Mouse (Mus musculus) hindbrain, postnatal 0 days (tissue): Measurements from ENCODE around the gene Ptprg. TPM values are rescaled to one million over a fixed set of nuclear protein-coding genes. Genes with fewer than 3 reads are reported as not detected.

Experiments
- ATAC-seq: fragments of 200-750 bp; cut with Nextera tagmentation; 2 replicates; pipeline ENCODE4 v1.8.0; 2017; ENCODE audit warnings: mild to moderate bottlenecking, moderate TSS enrichment, moderate library complexity
- DNase-seq: peaks from one replicate; pipeline ENCODE4 v3.0.0-alpha.2; 2015; ENCODE audit warnings: low spot score
- H3K27ac ChIP-seq: fragments of 300-500 bp; sonication (generic); 2 replicates; pipeline ENCODE4 v1.5.1; 2014; ENCODE audit warnings: mild to moderate bottlenecking
- H3K27me3 ChIP-seq: fragments of 300-500 bp; sonication (generic); 2 replicates; pipeline ENCODE4 v1.6.1; 2014; ENCODE audit warnings: low read length, mixed read lengths; ENCODE audit not compliant: insufficient read depth
- H3K36me3 ChIP-seq: fragments of 300-500 bp; sonication (generic); 2 replicates; pipeline ENCODE4 v1.6.1; 2014; ENCODE audit warnings: low read length, mixed read lengths; ENCODE audit not compliant: insufficient read depth
- H3K4me1 ChIP-seq: fragments of 300-500 bp; sonication (generic); 2 replicates; pipeline ENCODE4 v1.6.1; 2014; ENCODE audit warnings: antibody characterized with exemption, low read length, mixed read lengths; ENCODE audit not compliant: insufficient read depth
- H3K4me2 ChIP-seq: fragments of 300-500 bp; sonication (generic); 2 replicates; pipeline ENCODE4 v1.6.1; 2014; ENCODE audit warnings: low read depth, mild to moderate bottlenecking, low read length, moderate library complexity, mixed read lengths
- H3K4me3 ChIP-seq: fragments of 300-500 bp; sonication (generic); 2 replicates; pipeline ENCODE4 v1.5.1; 2014; ENCODE audit warnings: low read length
- H3K9ac ChIP-seq: fragments of 300-500 bp; sonication (generic); replicated peaks from 2 replicates; pipeline ENCODE4 v1.6.1; 2014; ENCODE audit warnings: mild to moderate bottlenecking, low read length, moderate library complexity, mixed read lengths
- H3K9me3 ChIP-seq: fragments of 300-500 bp; sonication (generic); 2 replicates; pipeline ENCODE4 v1.6.1; 2016; ENCODE audit warnings: low read length, mixed read lengths
- CTCF ChIP-seq: IDR thresholded peaks from 2 replicates; pipeline ENCODE4 v1.5.1; 2016; ENCODE audit warnings: antibody characterized with exemption, control low read depth, low read depth
- WGBS: fragments of 180-500 bp; shearing (Covaris S2); extraction: QIAGEN DNeasy Blood & Tissue Kit; methylation state at CpG from one replicate; pipeline ENCODE4 v1.1.7; 2014; 5-methylcytosine and 5-hydroxymethylcytosine counted together
- polyA plus RNA-seq: library from polyadenylated mRNA; unstranded; fragments of >200 nt; fragmentation: Nextera tagmentation; extraction: Ambion mirVana; gene quantifications from 2 replicates; pipeline ENCODE4 v1.2.1, GENCODE M21; 2015
- total RNA-seq: library from RNA; depleted of rRNA; stranded (reverse); fragments of >200 nt; gene quantifications from 2 replicates; pipeline ENCODE4 v1.2.3, GENCODE M21; 2014

Gene Ptprg
- total and polyA plus RNA-seq, 2 experiments from 2014 or later: 33.0 to 101 TPM

DNA sequence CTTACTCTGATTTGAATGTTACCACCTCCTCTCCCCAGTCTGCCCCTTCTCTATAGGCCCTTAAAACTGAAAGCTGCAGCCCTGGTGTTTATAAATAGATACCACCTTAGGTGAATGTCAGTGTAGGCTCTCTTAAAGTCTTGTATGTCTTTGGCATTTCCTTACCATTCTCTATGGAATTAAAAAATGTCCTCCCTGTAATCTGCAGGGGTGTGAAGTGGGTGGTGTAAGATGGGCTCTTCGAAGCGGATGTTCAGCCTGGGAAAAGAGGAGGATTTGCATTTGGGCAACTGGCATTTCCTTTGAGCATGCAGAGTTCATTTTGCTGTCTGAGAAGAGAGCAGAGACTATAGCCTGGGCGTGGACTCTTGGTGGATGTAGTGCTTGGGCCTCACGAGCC is 201.3 kb downstream of the Ptprg start:
- no peak for TF ChIP-seq CTCF
- DNase-seq (no peak), ATAC-seq (no peak)
- Histone ChIP-seq H3K27ac (no peak overlapping the region), H3K4me3 (no peak overlapping the region), H3K9ac (no peak overlapping the region), H3K27me3 (no peaks in the 10 kb centered on the region), H3K4me1 (no peaks in the 10 kb centered on the region; the same call in 1 of the 2 replicates), H3K9me3 (no peaks in the 10 kb centered on the region), H3K36me3 (no peaks in the 10 kb centered on the region), H3K4me2 (no peak overlapping the region)
- 87% methylated on average over 4 of the region's 4 CpGs for WGBS

DNA sequence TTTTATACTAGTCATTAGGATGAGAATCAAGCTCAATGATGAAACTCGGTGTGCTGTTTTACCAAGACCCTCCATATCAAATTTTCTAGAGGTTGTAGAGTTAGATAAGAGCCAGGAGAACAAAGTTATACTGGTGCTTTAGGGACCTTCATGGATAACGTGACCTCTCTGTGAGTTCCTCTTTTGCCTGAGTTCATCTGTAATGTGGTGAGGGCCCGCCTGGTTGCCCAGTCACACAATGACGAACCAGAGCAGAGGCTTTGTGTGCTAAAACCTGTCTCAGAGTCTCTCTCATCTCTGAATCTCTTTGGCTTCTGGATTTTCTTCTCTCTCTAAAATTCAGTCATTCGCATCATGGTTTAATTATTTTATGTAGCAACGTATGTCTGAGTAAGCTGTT is 204.9 kb downstream of the Ptprg start:
- Histone ChIP-seq H3K9me3 (no peaks in the 10 kb centered on the region), H3K4me2 (no peak overlapping the region), H3K36me3 (no peaks in the 10 kb centered on the region), H3K4me3 (no peak overlapping the region), H3K9ac (no peak overlapping the region), H3K27me3 (no peaks in the 10 kb centered on the region), H3K27ac (no peak overlapping the region), H3K4me1 (no peaks in the 10 kb centered on the region; the same call in 1 of the 2 replicates)
- 85% methylated on average over 6 of the region's 6 CpGs for WGBS
- ATAC-seq: no peak
- no peak for TF ChIP-seq CTCF
- no peak for DNase-seq

DNA sequence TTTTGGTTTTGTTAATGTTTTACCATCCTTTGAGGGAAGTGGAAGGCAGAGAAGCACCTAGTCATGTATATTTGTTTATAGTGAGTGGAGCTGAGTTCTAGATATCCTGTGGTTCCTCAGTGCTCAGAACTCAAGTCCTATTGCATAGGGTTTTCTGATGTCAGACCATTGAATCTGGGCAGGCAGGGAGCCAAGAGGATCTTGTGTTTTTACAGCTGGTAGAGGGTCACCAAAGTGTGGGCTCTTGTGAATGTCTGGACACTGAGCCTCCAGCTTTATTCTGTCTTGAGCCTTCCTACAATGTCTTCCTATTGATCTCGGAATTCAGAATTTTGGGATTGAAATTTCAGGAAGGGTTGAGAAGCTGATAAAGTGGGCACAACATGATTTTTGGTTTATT is 206.0 kb downstream of the Ptprg start:
- WGBS: 89% methylated on average over 1 of the region's 1 CpGs
- Histone ChIP-seq H3K4me3 (no peak overlapping the region), H3K4me2 (no peak overlapping the region)

DNA sequence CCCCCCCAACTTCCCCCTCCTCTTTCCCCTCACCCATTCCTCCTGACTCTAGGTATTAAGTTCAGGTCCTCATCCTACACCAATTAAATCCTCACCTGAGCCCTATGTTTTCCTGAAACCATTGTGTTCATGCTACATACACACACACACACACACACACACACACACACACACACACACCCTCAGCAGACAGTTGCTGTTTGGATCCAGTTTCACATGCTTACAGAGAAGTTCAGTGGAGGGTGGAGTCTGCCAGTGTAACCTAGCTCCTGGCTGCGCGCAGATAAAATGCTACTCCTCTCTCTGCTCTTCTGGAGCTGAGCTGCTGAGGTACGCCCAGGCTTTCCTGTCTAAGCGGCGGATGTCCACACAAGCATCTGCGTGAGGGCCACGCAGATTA is 209.7 kb downstream of the Ptprg start:
- Histone ChIP-seq H3K4me1 (peaks cover 13% of the 10 kb centered on the region), H3K4me2 (no peak overlapping the region), H3K9me3 (no peaks in the 10 kb centered on the region), H3K36me3 (no peaks in the 10 kb centered on the region), H3K4me3 (no peak overlapping the region), H3K27ac (no peak overlapping the region), H3K27me3 (no peaks in the 10 kb centered on the region), H3K9ac (no peak overlapping the region)
- DNase-seq: no peak
- WGBS: 73% methylated on average over 7 of the region's 7 CpGs
- no peak for TF ChIP-seq CTCF
- no peak for ATAC-seq

More for the DNA sequence above, 206.0 kb downstream of the Ptprg start:
- no peak for DNase-seq
- no peak for TF ChIP-seq CTCF
- no peaks in the 10 kb centered on the region for H3K36me3 ChIP-seq
- no peaks in the 10 kb centered on the region for H3K9me3 ChIP-seq
- no peak overlapping the region for H3K9ac ChIP-seq
- H3K27ac ChIP-seq: no peak overlapping the region
- no peaks in the 10 kb centered on the region for H3K27me3 ChIP-seq
- ATAC-seq: no peak
- H3K4me1 ChIP-seq: no peaks in the 10 kb centered on the region

DNA sequence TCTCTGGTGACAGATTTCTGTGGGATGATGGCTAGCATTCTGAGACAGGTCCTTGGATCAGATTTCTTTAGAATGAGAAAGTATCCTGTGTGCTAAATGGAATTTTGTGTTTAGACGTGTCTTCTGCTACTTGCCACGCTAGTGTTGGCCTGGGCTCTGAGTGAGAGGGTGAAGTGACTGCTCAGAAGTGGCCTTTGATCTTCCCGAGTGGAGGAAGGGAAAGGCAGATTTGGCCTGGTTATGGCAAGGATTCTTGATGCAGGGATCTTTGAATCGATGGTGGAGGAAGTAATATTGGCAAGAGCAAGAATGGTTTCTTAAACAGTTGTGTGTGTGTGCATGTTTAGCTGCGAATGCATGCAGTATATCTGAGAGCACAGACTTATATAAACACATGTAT is 219.4 kb downstream of the Ptprg start:
- no peak for TF ChIP-seq CTCF
- no peaks in the 10 kb centered on the region for H3K36me3 ChIP-seq
- no peaks in the 10 kb centered on the region for H3K9me3 ChIP-seq
- H3K9ac ChIP-seq: no peak overlapping the region
- DNase-seq (no peak), ATAC-seq (no peak)
- H3K4me1 ChIP-seq: peaks cover 10% of the 10 kb centered on the region
- H3K4me2 ChIP-seq: no peak overlapping the region
- H3K27ac ChIP-seq: no peak overlapping the region
- WGBS: 75% methylated on average over 5 of the region's 5 CpGs
- no peak overlapping the region for H3K4me3 ChIP-seq
- H3K27me3 ChIP-seq: no peaks in the 10 kb centered on the region

DNA sequence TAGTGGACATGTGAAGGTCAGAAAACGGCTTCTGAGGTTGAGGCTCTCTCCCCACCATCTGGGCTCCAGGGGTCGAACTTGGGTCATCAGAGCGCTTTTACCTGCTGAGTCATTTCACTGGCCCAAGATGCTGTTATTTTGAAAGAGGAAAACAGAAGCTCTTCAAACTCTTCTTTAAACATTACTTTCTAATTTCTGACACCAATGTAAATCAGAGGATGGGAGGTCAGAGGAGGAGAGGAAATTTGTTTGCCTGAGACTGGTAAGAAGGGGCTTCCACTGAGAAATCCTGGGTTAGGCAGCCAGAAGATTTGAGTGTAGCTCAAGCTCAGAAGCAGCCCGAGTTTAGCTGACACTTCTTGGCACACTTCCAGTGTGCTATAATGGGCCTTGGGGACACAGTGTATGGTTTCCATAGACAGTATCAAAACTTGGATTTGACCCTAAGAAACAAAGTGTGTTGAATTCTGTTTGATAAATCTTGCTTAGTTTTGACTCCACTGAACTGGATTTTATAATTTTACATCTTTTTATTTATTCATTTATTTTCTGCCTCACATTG is 221.2 kb downstream of the Ptprg start:
- Histone ChIP-seq H3K9ac (no peak overlapping the region), H3K27ac (no peak overlapping the region), H3K9me3 (no peaks in the 10 kb centered on the region), H3K4me1 (peaks cover 10% of the 10 kb centered on the region), H3K4me3 (no peak overlapping the region), H3K27me3 (no peaks in the 10 kb centered on the region), H3K36me3 (no peaks in the 10 kb centered on the region), H3K4me2 (no peak overlapping the region)
- no peak for ATAC-seq
- WGBS: 45% methylated on average over 4 of the region's 4 CpGs
- no peak for TF ChIP-seq CTCF
- peak; percentile 54 for DNase-seq

DNA sequence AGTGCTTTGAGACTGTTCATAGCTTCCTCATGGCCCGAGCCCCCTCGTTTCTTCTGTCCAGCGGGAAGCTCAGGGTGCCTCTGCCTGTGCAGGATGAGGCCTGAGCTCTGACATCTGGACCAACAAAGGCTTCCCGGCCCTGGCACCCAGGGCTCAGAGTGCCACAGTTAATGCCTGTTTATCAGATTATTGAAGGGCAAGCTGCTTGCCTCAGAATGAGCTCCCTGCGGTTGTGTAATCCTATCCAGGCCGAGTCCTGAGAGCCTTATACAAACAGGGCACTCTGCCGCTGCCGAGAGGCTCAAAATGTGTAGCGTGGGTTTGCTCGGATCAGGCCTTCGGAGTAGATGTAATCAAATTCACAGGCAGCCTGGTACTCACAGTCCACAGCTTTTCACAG is 221.9 kb downstream of the Ptprg start:
- Histone ChIP-seq H3K4me1 (peaks cover 10% of the 10 kb centered on the region), H3K4me2 (0 out of 2 replicates have a peak overlapping the region, but pooled peaks have one; percentile 10), H3K9me3 (no peaks in the 10 kb centered on the region), H3K27me3 (no peaks in the 10 kb centered on the region), H3K36me3 (no peaks in the 10 kb centered on the region), H3K9ac (no peak overlapping the region), H3K27ac (peak overlapping the region; percentile 60), H3K4me3 (no peak overlapping the region)
- TF ChIP-seq CTCF: no peak
- WGBS: 20% methylated on average over 11 of the region's 11 CpGs
- DNase-seq (peak; percentile 50), ATAC-seq (peak; percentile 53; the same call in 1 of the 2 replicates)
